Mouse (Mus musculus): ENCODE results near the gene Psme2. TPM values are rescaled to one million over a fixed set of nuclear protein-coding genes. Genes with fewer than 3 reads are reported as not detected.

Gene Psme2
- polyA plus RNA-seq, 1 experiment from 2014 or later, result 481 TPM

DNA sequence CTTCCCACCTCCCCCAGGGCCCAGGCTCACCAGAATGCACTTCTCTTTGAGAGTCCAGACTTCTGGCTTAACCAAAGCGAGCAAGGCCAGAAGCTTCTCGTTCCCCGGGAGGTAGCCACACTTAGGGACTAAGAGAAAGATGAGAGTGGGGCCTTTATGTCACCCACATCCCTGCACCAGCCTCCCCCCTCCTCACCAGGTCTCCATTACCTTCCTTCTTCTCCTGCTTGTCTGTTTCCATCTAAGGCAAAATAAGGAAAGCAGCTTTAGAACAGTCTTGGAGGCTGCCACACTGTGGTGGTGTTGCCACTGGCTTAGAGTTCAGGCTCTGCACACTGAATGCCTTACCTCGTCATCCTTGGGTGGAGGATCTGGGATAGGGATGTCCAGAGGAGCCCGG lies 1.6 kb downstream of the Psme2 start:
- no peak for ATAC-seq
- WGBS, result 91% methylated on average over 5 of the region's 5 CpGs
- Histone ChIP-seq H3K9ac (ENCODE audit: low read depth, low read length) (no peak overlapping the region), H3K4me2 (replicated peaks; ENCODE audit: low read depth) (no peak overlapping the region), H3K27me3 (replicated peaks; ENCODE audit: control insufficient read depth, insufficient read depth, low read length) (no peaks in the 10 kb centered on the region), H3K9me3 (ENCODE audit: control insufficient read depth) (no peaks in the 10 kb centered on the region), H3K36me3 (ENCODE audit: control insufficient read depth, insufficient read depth) (peaks cover 23% of the 10 kb centered on the region), H3K27ac (ENCODE audit: low read depth, low read length) (no peak overlapping the region), H3K4me3 (ENCODE audit: low read depth, low read length) (no peak overlapping the region), H3K4me1 (replicated peaks; ENCODE audit: control insufficient read depth, insufficient read depth, low read length) (peaks cover 6% of the 10 kb centered on the region; the same call in 1 of the 2 replicates)
- no peak for TF ChIP-seq CTCF (IDR thresholded peaks at IDR 0.05; ENCODE audit: low read depth)

DNA sequence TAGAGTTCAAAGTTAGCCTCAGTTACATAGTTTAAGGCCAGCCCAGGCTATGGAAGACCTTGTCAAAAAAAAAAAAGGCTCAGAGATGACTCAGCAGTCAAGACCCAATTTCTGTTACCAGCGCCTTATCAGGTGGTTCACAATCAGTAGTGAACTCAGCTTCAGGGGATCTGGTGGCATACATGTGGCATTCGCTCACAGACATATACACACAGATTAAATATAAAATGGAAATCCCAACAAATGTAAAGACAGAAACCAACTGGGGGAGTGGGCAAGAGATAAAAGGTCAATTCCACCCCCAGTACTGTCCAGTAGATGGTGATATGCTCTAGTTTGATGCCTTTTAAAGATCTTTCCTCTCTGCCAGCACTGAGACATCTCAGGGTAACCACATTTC lies 4.8 kb downstream of the Psme2 start:
- no peaks in the 10 kb centered on the region for H3K4me1 ChIP-seq (replicated peaks; ENCODE audit: control insufficient read depth, insufficient read depth, low read length)
- peak; percentile 39; the same call in 1 of the 2 replicates for TF ChIP-seq CTCF (IDR thresholded peaks at IDR 0.05; ENCODE audit: low read depth)
- H3K9me3 ChIP-seq (ENCODE audit: control insufficient read depth), result no peaks in the 10 kb centered on the region
- H3K27ac ChIP-seq (ENCODE audit: low read depth, low read length), result 0 out of 2 replicates have a peak overlapping the region, but pooled peaks have one; percentile 16
- no peak overlapping the region for H3K4me3 ChIP-seq (ENCODE audit: low read depth, low read length)
- no peak overlapping the region for H3K9ac ChIP-seq (ENCODE audit: low read depth, low read length)
- H3K4me2 ChIP-seq (replicated peaks; ENCODE audit: low read depth), result no peak overlapping the region
- ATAC-seq, result no peak
- no peaks in the 10 kb centered on the region for H3K27me3 ChIP-seq (replicated peaks; ENCODE audit: control insufficient read depth, insufficient read depth, low read length)
- WGBS, result 76% methylated on average over 2 of the region's 2 CpGs
- peaks cover 31% of the 10 kb centered on the region for H3K36me3 ChIP-seq (ENCODE audit: control insufficient read depth, insufficient read depth)

DNA sequence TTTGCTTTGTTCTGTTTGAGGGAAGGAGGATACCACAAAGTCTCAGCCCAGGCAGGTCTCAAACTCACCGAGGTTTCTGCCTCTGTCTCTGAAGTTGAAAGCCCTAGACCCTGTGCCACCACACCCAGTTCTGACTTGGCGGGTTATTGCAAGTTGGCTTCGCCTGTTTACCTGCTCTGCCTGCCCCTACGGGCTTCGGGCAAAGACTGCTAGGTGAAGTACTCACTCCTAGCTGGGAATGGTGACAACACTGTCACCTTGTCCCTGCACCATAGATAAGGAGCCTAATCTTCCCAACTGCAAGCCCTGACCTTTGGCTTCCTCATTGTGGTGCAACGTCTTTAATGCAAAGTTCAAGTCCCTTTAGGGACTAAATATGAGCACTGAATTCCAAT lies 5.3 kb downstream of the Psme2 start:
- WGBS, result 22% methylated on average over 6 of the region's 6 CpGs
- TF ChIP-seq CTCF (IDR thresholded peaks at IDR 0.05; ENCODE audit: low read depth), result no peak
- Histone ChIP-seq H3K4me1 (replicated peaks; ENCODE audit: control insufficient read depth, insufficient read depth, low read length) (no peaks in the 10 kb centered on the region), H3K27me3 (replicated peaks; ENCODE audit: control insufficient read depth, insufficient read depth, low read length) (no peaks in the 10 kb centered on the region), H3K4me3 (ENCODE audit: low read depth, low read length) (peak overlapping the region; percentile 59; the same call in 1 of the 2 replicates), H3K9me3 (ENCODE audit: control insufficient read depth) (no peaks in the 10 kb centered on the region), H3K4me2 (replicated peaks; ENCODE audit: low read depth) (peak overlapping the region; percentile 86), H3K36me3 (ENCODE audit: control insufficient read depth, insufficient read depth) (peaks cover 37% of the 10 kb centered on the region), H3K9ac (ENCODE audit: low read depth, low read length) (no peak overlapping the region), H3K27ac (ENCODE audit: low read depth, low read length) (peak overlapping the region; percentile 50; the same call in 1 of the 2 replicates)
- peak; percentile 77 for ATAC-seq

DNA sequence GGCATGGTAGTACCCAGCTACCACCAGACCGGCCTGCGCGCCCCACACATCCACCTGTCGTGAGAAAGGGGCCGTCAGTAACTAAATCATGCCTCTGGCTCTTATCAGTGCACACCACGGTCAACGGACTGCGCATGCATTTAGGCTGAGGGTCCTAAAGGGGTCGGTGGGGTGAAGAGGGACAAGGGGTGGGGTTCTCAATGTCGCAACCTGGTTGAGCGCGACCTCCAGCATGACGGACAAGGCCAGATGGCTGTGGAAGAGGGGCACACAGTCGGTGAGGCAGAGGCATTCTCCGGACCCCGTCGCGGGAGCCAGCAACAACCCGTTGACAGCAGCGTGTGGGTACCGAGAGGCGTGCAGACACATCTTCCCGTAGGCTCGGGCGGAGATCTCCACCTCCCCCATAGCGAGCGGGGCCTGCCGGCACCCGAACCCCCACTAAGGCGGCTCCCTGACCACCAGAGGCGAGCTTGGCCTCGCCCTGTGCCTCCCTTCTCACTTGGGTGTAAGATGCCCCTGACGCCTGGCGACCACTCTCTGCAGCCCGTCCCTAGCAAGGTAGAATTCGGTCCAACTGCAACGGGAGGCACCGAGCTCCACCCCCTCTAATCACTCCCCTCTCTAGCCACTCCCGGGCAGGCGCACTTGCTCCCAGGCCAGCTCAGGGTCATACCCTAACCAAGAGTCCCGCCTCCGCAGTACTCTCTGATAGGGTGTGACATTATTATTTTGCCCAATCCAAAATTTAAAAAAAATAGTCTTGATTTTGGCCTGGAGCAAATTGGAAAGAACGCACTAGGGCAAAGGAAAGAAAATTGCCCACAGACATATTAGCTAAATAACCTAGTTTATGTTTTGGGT lies 6.0 kb downstream of the Psme2 start, which contains the start of gene Emc9:
Gene Emc9, minus strand, starts transcription at position 601 of the 864 bp plus-strand sequence.
- H3K4me2 ChIP-seq (replicated peaks; ENCODE audit: low read depth), result peak within 1 kb of the TSS; percentile 86
- no peaks in the 10 kb centered on the region for H3K27me3 ChIP-seq (replicated peaks; ENCODE audit: control insufficient read depth, insufficient read depth, low read length)
- peaks cover 42% of the 10 kb centered on the region for H3K36me3 ChIP-seq (ENCODE audit: control insufficient read depth, insufficient read depth)
- WGBS, result 5% methylated on average over 43 of the region's 43 CpGs
- H3K9me3 ChIP-seq (ENCODE audit: control insufficient read depth), result no peaks in the 10 kb centered on the region
- H3K4me1 ChIP-seq (replicated peaks; ENCODE audit: control insufficient read depth, insufficient read depth, low read length), result no peaks in the 10 kb centered on the region
- H3K4me3 ChIP-seq (ENCODE audit: low read depth, low read length), result peak within 1 kb of the TSS; percentile 59
- TF ChIP-seq CTCF (IDR thresholded peaks at IDR 0.05; ENCODE audit: low read depth), result no peak; the same call in 1 of the 2 replicates
- H3K9ac ChIP-seq (ENCODE audit: low read depth, low read length), result peak within 1 kb of the TSS; percentile 57
- peak; percentile 83 for ATAC-seq
- peak within 1 kb of the TSS; percentile 50; the same call in 1 of the 2 replicates for H3K27ac ChIP-seq (ENCODE audit: low read depth, low read length)

DNA sequence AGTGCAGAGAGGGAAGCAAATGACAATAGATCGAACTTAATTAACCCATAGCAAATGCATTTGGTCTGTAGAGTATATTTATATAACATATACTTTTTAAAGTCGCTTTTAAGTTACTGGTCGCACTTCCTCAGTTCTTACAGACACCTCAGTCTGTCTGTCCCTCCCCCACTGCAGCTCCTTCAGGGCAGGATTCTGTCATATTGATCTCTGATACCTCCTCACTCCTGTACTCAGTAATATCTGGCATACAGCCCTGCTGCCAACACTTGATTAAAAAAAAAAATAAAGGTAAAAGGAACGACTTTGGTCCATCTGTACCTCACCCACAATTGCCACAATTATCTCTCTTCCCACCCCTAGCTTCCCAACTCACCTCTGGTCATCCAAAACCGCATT lies 6.6 kb downstream of the Psme2 start:
- H3K9me3 ChIP-seq (ENCODE audit: control insufficient read depth), result no peaks in the 10 kb centered on the region
- no peak for TF ChIP-seq CTCF (IDR thresholded peaks at IDR 0.05; ENCODE audit: low read depth)
- H3K9ac ChIP-seq (ENCODE audit: low read depth, low read length), result 0 out of 2 replicates have a peak overlapping the region, but pooled peaks have one; percentile 57
- H3K27ac ChIP-seq (ENCODE audit: low read depth, low read length), result no peak overlapping the region
- no peaks in the 10 kb centered on the region for H3K27me3 ChIP-seq (replicated peaks; ENCODE audit: control insufficient read depth, insufficient read depth, low read length)
- peak overlapping the region; percentile 59 for H3K4me3 ChIP-seq (ENCODE audit: low read depth, low read length)
- H3K36me3 ChIP-seq (ENCODE audit: control insufficient read depth, insufficient read depth), result peaks cover 41% of the 10 kb centered on the region
- WGBS, result 46% methylated on average over 5 of the region's 5 CpGs
- peak overlapping the region; percentile 86 for H3K4me2 ChIP-seq (replicated peaks; ENCODE audit: low read depth)
- ATAC-seq, result no peak
- H3K4me1 ChIP-seq (replicated peaks; ENCODE audit: control insufficient read depth, insufficient read depth, low read length), result no peaks in the 10 kb centered on the region

DNA sequence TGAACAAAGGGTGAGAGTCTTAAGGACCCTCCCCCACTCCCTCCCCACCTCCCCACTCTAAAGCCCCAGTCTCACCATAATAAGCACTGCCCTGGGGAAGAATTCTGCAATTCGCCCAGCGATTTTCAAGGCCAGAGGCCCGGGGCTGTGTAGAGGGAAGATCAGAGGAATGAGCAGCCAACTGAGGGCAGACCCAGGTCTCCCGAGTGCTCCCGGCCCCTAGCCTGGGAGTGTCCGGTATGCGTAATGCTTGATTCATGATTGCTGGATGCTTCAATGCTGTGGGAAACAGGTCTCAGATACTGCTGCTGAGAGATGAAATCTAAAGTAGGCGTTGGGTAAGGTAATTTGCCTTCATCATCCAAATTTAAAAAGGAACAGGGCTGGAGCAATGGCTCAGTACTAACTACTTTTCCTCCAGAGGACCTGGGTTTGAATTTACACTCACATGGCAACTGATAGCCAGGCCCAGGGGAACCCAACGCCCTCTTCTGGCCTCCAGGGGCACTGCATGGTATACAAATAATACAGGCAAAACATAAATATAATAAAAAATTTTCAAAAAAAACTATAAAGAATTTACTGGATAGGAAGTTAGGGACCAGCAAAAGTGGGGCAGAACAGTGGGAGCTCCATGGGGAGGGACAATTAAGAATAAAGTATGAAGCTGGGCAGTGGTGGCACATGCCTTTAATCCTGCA lies 8.8 kb downstream of the Psme2 start:
- Histone ChIP-seq H3K9ac (ENCODE audit: low read depth, low read length) (no peak overlapping the region), H3K4me1 (replicated peaks; ENCODE audit: control insufficient read depth, insufficient read depth, low read length) (0 out of 2 replicates have a peak, but pooled peaks cover 4% of the 10 kb centered on the region), H3K27ac (ENCODE audit: low read depth, low read length) (no peak overlapping the region), H3K9me3 (ENCODE audit: control insufficient read depth) (no peaks in the 10 kb centered on the region), H3K27me3 (replicated peaks; ENCODE audit: control insufficient read depth, insufficient read depth, low read length) (no peaks in the 10 kb centered on the region), H3K4me2 (replicated peaks; ENCODE audit: low read depth) (no peak overlapping the region), H3K36me3 (ENCODE audit: control insufficient read depth, insufficient read depth) (peaks cover 24% of the 10 kb centered on the region; the same call in 1 of the 2 replicates), H3K4me3 (ENCODE audit: low read depth, low read length) (no peak overlapping the region)
- peak; percentile 61 for TF ChIP-seq CTCF (IDR thresholded peaks at IDR 0.05; ENCODE audit: low read depth)
- 62% methylated on average over 9 of the region's 9 CpGs for whole genome bisulfite sequencing
- no peak for ATAC-seq

Measured in intestine, postnatal 0 days (tissue).